Mouse (Mus musculus) adrenal gland, adult 8-10 months (tissue): ENCODE measurements around the gene Pnma5. TPM values are rescaled to one million over a fixed set of nuclear protein-coding genes. Genes with fewer than 3 reads are reported as not detected.
"Not testable (repeated sequence)": the region's sequence is repeated elsewhere in the genome, so short reads cannot be mapped to it uniquely, and the experiment has no call there.

Experiments used
- DNase-seq: peaks from one replicate; pipeline ENCODE4 v3.0.0; 2022
- total RNA-seq, 4 experiments: library from RNA; stranded (reverse); gene quantifications; 2 replicates each; pipeline ENCODE4 v1.2.4; 2022

Pnma5 gene
- total RNA-seq, result under 1 TPM; 0.18 to 0.51 (median 0.42) TPM

- no peak for DNase-seq
Measured at GRCm38 (mm10) chrX:73037003-73037402, at the start of gene Pnma5. Gene Pnma5, minus strand, starts transcription at chrX:73037103.

- not testable (repeated sequence) for DNase-seq
Measured at GRCm38 (mm10) chrX:73082267-73083055, 45.6 kb upstream of the Pnma5 start, which contains the start of gene Xlr4a. Gene Xlr4a, minus strand, starts transcription at chrX:73082478.

GRCm38 (mm10) chrX:73066765-73067312, 29.9 kb upstream of the Pnma5 start:
- DNase-seq, result not testable (repeated sequence)

GRCm38 (mm10) chrX:73064415-73064793, 27.5 kb upstream of the Pnma5 start, which contains the start of gene Pnma3:
Gene Pnma3, plus strand, starts transcription at chrX:73064787.
- no peak for DNase-seq

GRCm38 (mm10) chrX:73063512-73064414, 26.9 kb upstream of the Pnma5 start:
- DNase-seq, result no peak

- DNase-seq, result no peak
Measured at GRCm38 (mm10) chrX:73062323-73062722, 25.4 kb upstream of the Pnma5 start.

GRCm38 (mm10) chrX:73061528-73061927, 24.6 kb upstream of the Pnma5 start:
- DNase-seq, result no peak

- DNase-seq, result peak; percentile 84
Measured at GRCm38 (mm10) chrX:73053860-73054563, 17.1 kb upstream of the Pnma5 start.

GRCm38 (mm10) chrX:73039666-73040065, 2.8 kb upstream of the Pnma5 start:
- DNase-seq, result no peak

- DNase-seq, result no peak
Measured at GRCm38 (mm10) chrX:73038831-73039230, 1.9 kb upstream of the Pnma5 start.

GRCm38 (mm10) chrX:73012846-73013245, 24.1 kb downstream of the Pnma5 start:
- DNase-seq, result no peak

GRCm38 (mm10) chrX:73007597-73008479, 29.1 kb downstream of the Pnma5 start:
- DNase-seq, result peak; percentile 86

- DNase-seq, result no peak
Measured at GRCm38 (mm10) chrX:73005678-73006077, 31.2 kb downstream of the Pnma5 start.

- DNase-seq, result no peak
Measured at GRCm38 (mm10) chrX:73003110-73003509, 33.8 kb downstream of the Pnma5 start.

- DNase-seq, result no peak
Measured at GRCm38 (mm10) chrX:72995542-72995941, 41.4 kb downstream of the Pnma5 start.

- DNase-seq, result no peak
Measured at GRCm38 (mm10) chrX:72992291-72992919, 44.5 kb downstream of the Pnma5 start.

GRCm38 (mm10) chrX:72990581-72990980, 46.3 kb downstream of the Pnma5 start:
- peak; percentile 23 for DNase-seq

GRCm38 (mm10) chrX:72988431-72988830, 48.5 kb downstream of the Pnma5 start:
- DNase-seq, result no peak

- DNase-seq, result no peak
Measured at GRCm38 (mm10) chrX:72987520-72987905, 49.4 kb downstream of the Pnma5 start.

- no peak for DNase-seq
Measured at GRCm38 (mm10) chrX:72986841-72987519, 49.9 kb downstream of the Pnma5 start, which contains the start of gene Zfp185. Gene Zfp185, plus strand, starts transcription at chrX:72987339.
